Mouse (Mus musculus) mouse embryonic stem cell (cell line): ENCODE measurements around the gene Parl.

Experiments used
- in situ Hi-C, 2 experiments: fragments of 300-500 bp; cut with MboI; formaldehyde crosslinking; loops; 1 replicate in 1 of 2; 3 replicates in 1 of 2; pipeline ENCODE4 v1.14.3; 2019 to 2020; ENCODE audit warnings: low sequenced_read_pairs in 2 of 2, low pct_unique_long_range_greater_than_20kb in 1 of 2, mixed read lengths in 1 of 2; ENCODE audit not compliant: unreplicated experiment in 1 of 2

Gene Parl

DNA sequence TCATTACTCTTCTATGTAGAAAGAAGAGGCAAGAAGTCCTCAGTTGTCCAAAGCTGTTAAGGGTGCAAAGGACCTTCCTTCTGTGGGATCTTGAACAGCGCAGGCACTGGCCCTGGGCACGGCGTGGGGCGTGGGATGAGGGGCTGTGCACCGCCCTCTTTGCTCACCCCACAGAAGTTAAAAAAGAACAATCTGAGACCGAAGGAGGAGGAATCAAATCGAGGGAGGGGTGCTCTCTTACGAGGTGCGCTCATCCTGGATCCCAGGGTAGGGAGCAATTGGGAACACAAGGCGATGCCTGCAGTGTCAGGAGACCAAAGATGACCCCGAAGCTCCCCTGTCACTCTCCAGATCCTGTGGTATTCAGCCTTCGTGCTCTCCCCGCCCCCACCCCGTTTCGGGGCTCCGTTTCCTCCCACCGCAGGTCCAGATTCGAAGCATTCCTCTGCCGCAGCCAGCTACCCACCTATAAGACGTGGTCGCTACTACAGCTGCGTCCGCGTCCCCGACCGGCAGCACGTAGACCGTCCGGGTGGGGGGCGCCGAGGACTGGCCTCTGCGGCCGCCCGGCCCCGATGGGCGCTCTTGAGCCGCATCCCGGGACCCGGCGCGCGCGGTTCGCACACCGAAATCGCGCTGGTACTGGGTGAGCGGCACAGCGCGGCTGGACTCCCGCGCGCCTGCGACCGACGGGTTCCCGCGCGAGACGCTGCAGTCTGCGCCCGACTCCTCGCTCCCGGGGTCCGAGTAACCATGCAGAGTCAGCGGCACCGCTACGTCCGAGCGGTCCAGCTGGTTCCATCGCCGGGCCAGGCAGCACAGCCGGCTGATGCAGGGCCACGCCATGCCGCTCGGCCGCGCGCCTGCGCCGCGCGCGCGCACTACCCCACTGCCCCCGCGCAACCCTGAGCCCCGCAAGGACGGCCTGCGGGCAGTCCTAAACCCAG is 61.4 kb downstream of the Parl start, which contains the start of gene Map6d1:
TSS of gene Map6d1 (minus strand) at position 891 of the 947 bp plus-strand sequence.
- in situ Hi-C loops: no loop called here

DNA sequence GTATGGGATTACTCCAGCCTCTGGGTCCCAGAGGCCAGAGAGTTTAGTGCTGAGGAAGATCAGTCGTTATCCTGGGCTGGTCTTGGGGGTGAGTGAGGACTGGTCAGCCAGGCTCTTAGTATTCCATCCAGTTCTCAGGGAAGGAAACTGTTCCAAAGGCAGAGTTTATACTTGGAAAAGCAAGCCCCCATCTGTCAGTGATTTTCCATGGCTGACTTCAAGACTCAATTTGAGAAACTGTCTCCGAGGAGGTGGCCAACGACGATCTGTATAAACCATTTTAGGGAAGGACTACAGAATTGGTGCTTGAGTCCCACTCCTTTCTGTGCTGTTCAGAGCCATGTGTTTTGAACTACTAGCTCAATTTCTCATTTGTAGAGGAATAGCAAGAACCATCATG is 63.5 kb downstream of the Parl start:
- in situ Hi-C loops: no loop called here

DNA sequence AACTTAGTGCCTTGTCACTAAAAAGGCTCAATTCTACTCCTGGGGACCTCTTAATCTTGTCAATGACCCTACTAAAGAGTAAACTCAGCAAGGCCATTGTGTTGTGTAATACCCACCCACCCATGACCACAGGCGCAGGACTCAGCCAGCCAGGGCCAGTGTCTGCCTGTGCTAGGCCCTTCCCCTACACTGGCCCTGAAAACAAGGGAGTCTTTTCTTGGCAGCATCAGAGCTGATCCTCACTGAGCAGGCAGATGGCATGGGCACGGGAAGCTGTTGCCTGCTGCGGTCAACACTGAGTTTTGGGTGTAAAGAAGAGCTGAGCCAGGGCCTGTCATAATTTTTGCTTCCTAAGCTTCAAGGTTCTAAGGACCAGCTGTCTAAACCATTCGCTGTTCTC is 64.8 kb downstream of the Parl start:
- in situ Hi-C loops: no loop called here

DNA sequence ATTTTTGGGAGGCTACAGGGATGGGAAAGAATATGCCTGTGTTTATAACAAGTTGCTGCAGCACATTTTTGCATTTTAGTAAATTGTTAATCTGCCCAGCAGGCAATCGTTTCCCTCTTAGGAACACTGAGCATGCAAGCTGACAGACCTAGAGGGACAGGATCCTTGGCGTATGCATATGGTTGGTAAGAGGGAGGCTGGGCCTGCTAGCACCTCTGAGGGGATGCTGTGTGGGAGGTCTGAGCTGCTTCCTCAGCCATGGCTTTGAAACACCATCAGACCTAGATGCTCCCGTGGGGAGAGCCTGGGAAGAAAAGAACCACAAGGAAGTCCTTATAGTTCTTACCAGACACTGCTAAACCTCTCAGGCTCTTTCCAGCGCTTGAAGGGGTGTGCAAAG is 67.8 kb downstream of the Parl start:
- in situ Hi-C loops: no loop called here
